Mouse (Mus musculus) embryonic fibroblast, embryonic 13.5 days (primary cell): Measurements from ENCODE around the gene Tgif2.

Source experiments
- CTCF ChIP-seq: IDR thresholded peaks from 2 replicates; pipeline ENCODE4 v1.5.1; 2011; ENCODE audit warnings: mild to moderate bottlenecking, control low read depth, low read length, moderate library complexity, borderline replicate concordance; ENCODE audit not compliant: insufficient read depth
- POLR2A ChIP-seq: IDR thresholded peaks from 2 replicates; pipeline ENCODE4 v1.6.1; 2011; ENCODE audit warnings: low read depth, mild to moderate bottlenecking, control low read depth, low read length, moderate library complexity

DNA sequence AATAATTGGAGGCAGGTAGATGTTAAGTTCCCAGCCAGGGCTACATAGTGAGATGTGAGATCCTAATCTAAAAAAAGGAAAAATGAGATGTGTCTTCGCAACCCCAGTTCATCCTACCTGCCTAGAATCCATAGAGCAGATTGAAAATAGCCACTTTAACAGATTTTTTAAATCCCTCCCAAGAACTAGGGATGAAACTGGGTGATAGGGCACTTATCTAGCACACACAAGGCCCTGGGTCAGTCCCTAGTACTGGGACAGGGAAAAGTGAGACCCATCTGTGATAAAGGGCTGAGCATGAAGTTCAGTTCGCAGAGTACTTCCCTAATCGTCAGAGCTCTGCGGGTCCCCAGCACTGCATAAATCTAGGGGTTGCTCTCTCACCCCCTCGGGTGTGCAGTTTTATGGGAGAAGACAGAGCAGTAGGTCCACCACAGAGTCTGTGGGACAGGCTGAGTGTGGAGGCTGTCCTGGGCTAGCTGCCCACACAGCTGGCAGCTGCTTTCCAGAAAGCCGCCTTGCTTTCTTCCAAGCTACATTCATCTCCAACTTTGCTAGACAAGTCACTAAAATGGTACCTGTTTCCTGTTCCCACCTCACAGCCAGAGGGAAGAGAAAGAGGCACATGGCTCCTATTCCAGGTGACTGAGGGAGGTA is 8.8 kb downstream of the Tgif2 start:
- TF ChIP-seq CTCF (no peak), POLR2A (no peak)
